Mouse (Mus musculus) limb, embryonic 14.5 days (tissue): ENCODE measurements around the gene Khnyn. TPM values are rescaled to one million over a fixed set of nuclear protein-coding genes. Genes with fewer than 3 reads are reported as not detected.

Experiments
- ATAC-seq: fragments of 200-750 bp; cut with Nextera tagmentation; 2 replicates; pipeline ENCODE4 v1.8.0; 2017; ENCODE audit warnings: low read depth, moderate number of reproducible peaks, moderate TSS enrichment; ENCODE audit not compliant: low FRiP score
- DNase-seq: peaks from one replicate; pipeline ENCODE4 v3.0.0-alpha.2; 2015; ENCODE audit warnings: low spot score
- H3K27ac ChIP-seq: fragments of 300-500 bp; sonication (generic); replicated peaks from 2 replicates; pipeline ENCODE4 v1.5.1; 2014; ENCODE audit warnings: low read depth, mild to moderate bottlenecking, low read length, moderate library complexity, mixed read lengths
- H3K27me3 ChIP-seq: fragments of 300-500 bp; sonication (generic); 2 replicates; pipeline ENCODE4 v1.6.1; 2014; ENCODE audit warnings: low read length, mixed read lengths; ENCODE audit not compliant: control insufficient read depth, insufficient read depth
- H3K36me3 ChIP-seq: fragments of 300-500 bp; sonication (generic); 2 replicates; pipeline ENCODE4 v1.6.1; 2014; ENCODE audit warnings: mild to moderate bottlenecking, low read length, moderate library complexity, mixed read lengths; ENCODE audit not compliant: control insufficient read depth, insufficient read depth
- H3K4me1 ChIP-seq: fragments of 300-500 bp; sonication (generic); 2 replicates; pipeline ENCODE4 v1.6.1; 2014; ENCODE audit warnings: antibody characterized with exemption, low read length, mixed read lengths; ENCODE audit not compliant: control insufficient read depth, insufficient read depth
- H3K4me2 ChIP-seq: fragments of 300-500 bp; sonication (generic); replicated peaks from 2 replicates; pipeline ENCODE4 v1.6.1; 2014; ENCODE audit warnings: low read depth, mild to moderate bottlenecking, low read length, moderate library complexity; ENCODE audit not compliant: severe bottlenecking
- H3K4me3 ChIP-seq: fragments of 300-500 bp; sonication (generic); replicated peaks from 2 replicates; pipeline ENCODE4 v1.5.1; 2014; ENCODE audit warnings: low read length
- H3K9ac ChIP-seq: fragments of 300-500 bp; sonication (generic); 2 replicates; pipeline ENCODE4 v1.6.1; 2014; ENCODE audit warnings: mild to moderate bottlenecking, low read depth, low read length, moderate library complexity; ENCODE audit not compliant: severe bottlenecking
- H3K9me3 ChIP-seq: fragments of 300-500 bp; sonication (generic); 2 replicates; pipeline ENCODE4 v1.6.1; 2016; ENCODE audit warnings: low read length; ENCODE audit not compliant: control insufficient read depth
- POLR2A ChIP-seq: fragments of 200-500 bp; IDR thresholded peaks from 2 replicates; pipeline ENCODE4 v1.8.0; 2012; ENCODE audit warnings: inconsistent platforms, mild to moderate bottlenecking, moderate library complexity, borderline replicate concordance; ENCODE audit not compliant: insufficient read depth, insufficient read length; ENCODE audit errors: extremely low read depth
- WGBS: fragments of 180-500 bp; shearing (Covaris S2); extraction: QIAGEN DNeasy Blood & Tissue Kit; methylation state at CpG from one replicate; pipeline ENCODE4 v1.1.7; 2014; 5-methylcytosine and 5-hydroxymethylcytosine counted together
- polyA plus RNA-seq, 2 experiments: library from polyadenylated mRNA; depleted of rRNA in 1 of 2; stranded (reverse) in 1 of 2; unstranded in 1 of 2; fragments of >200 nt; fragmentation: Nextera tagmentation in 1 of 2; extraction: Ambion mirVana in 1 of 2; gene quantifications; 2 replicates each; pipeline versions ENCODE4 v1.2.1 to v1.2.3; 2012 to 2014

Khnyn gene
- polyA plus RNA-seq, 2 experiments: 10.2 to 28.3 TPM

- TF ChIP-seq POLR2A: no peak
- Histone ChIP-seq H3K4me3 (peak overlapping the region; percentile 66), H3K36me3 (peaks cover 20% of the 10 kb centered on the region), H3K27me3 (no peaks in the 10 kb centered on the region), H3K4me1 (peaks cover 43% of the 10 kb centered on the region), H3K9ac (peak overlapping the region; percentile 75), H3K27ac (peak overlapping the region; percentile 96), H3K4me2 (peak overlapping the region; percentile 95), H3K9me3 (no peaks in the 10 kb centered on the region)
- no peak for ATAC-seq
- DNase-seq: no peak
- 0% methylated on average over 9 of the region's 9 CpGs for WGBS
These were observed 30.2 kb upstream of the Khnyn start for GRCm38 (mm10) chr14:55854406-55855100.

- 0% methylated on average over 4 of the region's 4 CpGs for WGBS
- peaks cover 43% of the 10 kb centered on the region for H3K4me1 ChIP-seq
- peak; percentile 60 for ATAC-seq
These were observed 29.6 kb upstream of the Khnyn start for GRCm38 (mm10) chr14:55855101-55855561.

GRCm38 (mm10) chr14:55857588-55857987, 27.2 kb upstream of the Khnyn start:
- no peaks in the 10 kb centered on the region for H3K9me3 ChIP-seq
- peak overlapping the region; percentile 95 for H3K4me2 ChIP-seq
- H3K4me3 ChIP-seq: peak overlapping the region; percentile 11
- no peaks in the 10 kb centered on the region for H3K27me3 ChIP-seq
- H3K9ac ChIP-seq: peak overlapping the region; percentile 28; the same call in 1 of the 2 replicates
- H3K4me1 ChIP-seq: peaks cover 39% of the 10 kb centered on the region
- H3K27ac ChIP-seq: no peak overlapping the region
- peaks cover 22% of the 10 kb centered on the region for H3K36me3 ChIP-seq
- ATAC-seq (no peak), DNase-seq (no peak)
- WGBS: 44% methylated on average over 4 of the region's 4 CpGs
- TF ChIP-seq POLR2A: no peak

More at GRCm38 (mm10) chr14:55855101-55855561, 29.6 kb upstream of the Khnyn start:
- Histone ChIP-seq H3K9ac (peak overlapping the region; percentile 75), H3K36me3 (peaks cover 22% of the 10 kb centered on the region), H3K4me2 (peak overlapping the region; percentile 95), H3K9me3 (no peaks in the 10 kb centered on the region), H3K27me3 (no peaks in the 10 kb centered on the region), H3K4me3 (peak overlapping the region; percentile 66), H3K27ac (peak overlapping the region; percentile 96)
- TF ChIP-seq POLR2A: no peak
- peak; percentile 93 for DNase-seq

- Histone ChIP-seq H3K36me3 (peaks cover 60% of the 10 kb centered on the region), H3K27me3 (no peaks in the 10 kb centered on the region), H3K27ac (0 out of 2 replicates have a peak overlapping the region, but pooled peaks have one; percentile 26), H3K4me2 (no peak overlapping the region), H3K9me3 (no peaks in the 10 kb centered on the region), H3K9ac (no peak overlapping the region), H3K4me1 (peaks cover 27% of the 10 kb centered on the region), H3K4me3 (no peak overlapping the region)
- no peak for ATAC-seq
- no peak for DNase-seq
- 47% methylated on average over 6 of the region's 6 CpGs for WGBS
- no peak for TF ChIP-seq POLR2A
These were observed 22.6 kb upstream of the Khnyn start for GRCm38 (mm10) chr14:55862186-55862585.

- ATAC-seq: no peak
- no peak overlapping the region for H3K27ac ChIP-seq
These were observed 21.8 kb upstream of the Khnyn start for GRCm38 (mm10) chr14:55862970-55863369.

More at GRCm38 (mm10) chr14:55862970-55863369, 21.8 kb upstream of the Khnyn start:
- Histone ChIP-seq H3K4me2 (no peak overlapping the region), H3K9ac (no peak overlapping the region), H3K36me3 (peaks cover 61% of the 10 kb centered on the region), H3K9me3 (no peaks in the 10 kb centered on the region), H3K4me3 (no peak overlapping the region), H3K27me3 (no peaks in the 10 kb centered on the region), H3K4me1 (peaks cover 19% of the 10 kb centered on the region)
- 96% methylated on average over 10 of the region's 10 CpGs for WGBS
- TF ChIP-seq POLR2A: no peak
- DNase-seq: no peak
